Mouse (Mus musculus) left cerebral cortex, postnatal 4 days (tissue): ENCODE data around the gene Tnfaip2. TPM values are rescaled to one million over a fixed set of nuclear protein-coding genes. Genes with fewer than 3 reads are reported as not detected.
A peak's percentile ranks its signal among the peaks of the same experiment; 100 is the strongest.

Source experiments
- DNase-seq: peaks from one replicate; pipeline ENCODE4 v3.0.0-alpha.2; 2022
- intact Hi-C: fragments of 180-260 bp; cut with DNase I; formaldehyde crosslinking; loops from one replicate; pipeline ENCODE4 v1.15.1; 2025
- total RNA-seq, 2 experiments: library from RNA; stranded (reverse); gene quantifications; 2 replicates each; pipeline ENCODE4 v1.2.3; 2021

Gene Tnfaip2
- total RNA-seq, 2 experiments from 2014 or later = 0.38 to 0.50 TPM

GRCm38 (mm10) chr12:111471119-111471518, 28.9 kb downstream of the Tnfaip2 start:
- no peak for DNase-seq
- intact Hi-C loops = no loop called here

GRCm38 (mm10) chr12:111471721-111472120, 29.5 kb downstream of the Tnfaip2 start:
- intact Hi-C loops = no loop called here
- no peak for DNase-seq

GRCm38 (mm10) chr12:111472886-111473285, 30.6 kb downstream of the Tnfaip2 start:
- intact Hi-C loops = no loop called here
- DNase-seq = peak; percentile 77

GRCm38 (mm10) chr12:111474384-111474783, 32.1 kb downstream of the Tnfaip2 start:
- no peak for DNase-seq
- intact Hi-C loops = no loop called here

GRCm38 (mm10) chr12:111474893-111475643, 32.8 kb downstream of the Tnfaip2 start:
- DNase-seq = peak; percentile 87
- intact Hi-C loops = no loop called here

GRCm38 (mm10) chr12:111478924-111479323, 36.7 kb downstream of the Tnfaip2 start:
- intact Hi-C loops = no loop called here
- no peak for DNase-seq

GRCm38 (mm10) chr12:111479917-111480316, 37.6 kb downstream of the Tnfaip2 start:
- intact Hi-C loops = no loop called here
- DNase-seq = peak; percentile 64

- intact Hi-C loops = no loop called here
- DNase-seq = no peak
These were observed 42.9 kb downstream of the Tnfaip2 start for GRCm38 (mm10) chr12:111485046-111485651.

- peak; percentile 18 for DNase-seq
- intact Hi-C loops = no loop called here
These were observed 43.5 kb downstream of the Tnfaip2 start, which contains the start of gene Gm266 for GRCm38 (mm10) chr12:111485652-111486306. Gene Gm266 (minus strand): TSS chr12:111485823.

GRCm38 (mm10) chr12:111486455-111486854, 44.2 kb downstream of the Tnfaip2 start:
- no peak for DNase-seq
- intact Hi-C loops = no loop called here

GRCm38 (mm10) chr12:111489261-111489865, 47.1 kb downstream of the Tnfaip2 start:
- no peak for DNase-seq
- intact Hi-C loops = no loop called here

- no peak for DNase-seq
- intact Hi-C loops = no loop called here
These were observed 52.7 kb downstream of the Tnfaip2 start for GRCm38 (mm10) chr12:111494931-111495330.

- DNase-seq = peak; percentile 21
- intact Hi-C loops = no loop called here
These were observed 54.8 kb downstream of the Tnfaip2 start for GRCm38 (mm10) chr12:111497076-111497475.

GRCm38 (mm10) chr12:111499617-111500016, 57.3 kb downstream of the Tnfaip2 start:
- peak; percentile 33 for DNase-seq
- intact Hi-C loops = no loop called here

- intact Hi-C loops = no loop called here
These were observed 58.5 kb downstream of the Tnfaip2 start for GRCm38 (mm10) chr12:111500725-111501124.

GRCm38 (mm10) chr12:111503063-111503567, 60.8 kb downstream of the Tnfaip2 start:
- DNase-seq = no peak
- intact Hi-C loops = no loop called here

More at GRCm38 (mm10) chr12:111500725-111501124, 58.5 kb downstream of the Tnfaip2 start:
- peak; percentile 31 for DNase-seq

GRCm38 (mm10) chr12:111503571-111503970, 61.3 kb downstream of the Tnfaip2 start:
- intact Hi-C loops = no loop called here
- no peak for DNase-seq
